In genomic region chr5:116491794-116492420, GRCm38 (mm10) we compare ENCODE assay signal across 15 mouse cellular contexts.
DNase-seq lines count a peak whose midpoint lies in the region; ATAC-seq lines count a peak whose summit lies in the region.
"Had no signal": no experiment of that assay in that cellular context is flagged by ENCODE, and none has a peak within 500 bp of the region (broad histone marks: within the 10 kb centered on the region; RNA-seq: fewer than 3 reads in every experiment).

No protein-coding gene starts in this region.

- no peaks in the 10 kb centered on the region for H3K9me3 ChIP-seq in heart, embryonic 13.5 days
- H3K9me3 ChIP-seq in neural tube, embryonic 14.5 days (ENCODE audit: control insufficient read depth, low read length) = no peaks in the 10 kb centered on the region
- no peaks in the 10 kb centered on the region for H3K9me3 ChIP-seq in neural tube, embryonic 15.5 days (replicated peaks)
- H3K9me3 ChIP-seq: embryonic facial prominence, embryonic 10.5 days had no signal

- 24% methylated on average over 12 of the region's 12 CpGs for WGBS in heart, embryonic 13.5 days
- 65% methylated on average over 12 of the region's 12 CpGs for WGBS in neural tube, embryonic 14.5 days
- 58% methylated on average over 12 of the region's 12 CpGs for WGBS in neural tube, embryonic 15.5 days

- peak overlapping the region; percentile 58 for H3K27ac ChIP-seq in heart, embryonic 13.5 days (replicated peaks)
- no peak overlapping the region for H3K27ac ChIP-seq in neural tube, embryonic 14.5 days (ENCODE audit: low read depth, low read length)
- no peak overlapping the region for H3K27ac ChIP-seq in neural tube, embryonic 15.5 days (replicated peaks)
- H3K27ac ChIP-seq: embryonic facial prominence, embryonic 10.5 days had no signal

- H3K4me1 ChIP-seq in heart, embryonic 13.5 days = peaks cover 34% of the 10 kb centered on the region
- H3K4me1 ChIP-seq in neural tube, embryonic 14.5 days (ENCODE audit: control insufficient read depth, insufficient read depth, low read length) = peaks cover 16% of the 10 kb centered on the region
- peaks cover 55% of the 10 kb centered on the region for H3K4me1 ChIP-seq in neural tube, embryonic 15.5 days

- DNase-seq in heart, postnatal 25 days (ENCODE audit: low spot score) = no peak
- peak; percentile 31 for DNase-seq in heart, postnatal 4 days
- no peak for DNase-seq in cerebellum, adult 9-10 months
- no peak for DNase-seq in lung, postnatal 4 days
- DNase-seq: cerebellum, adult 8-10 months; gastrocnemius, postnatal 14 days; kidney, postnatal 10 days; layer of hippocampus, postnatal 36 days; lung, embryonic 14.5 days; thymus, postnatal 36 days had no signal

- no peak for ATAC-seq in heart, embryonic 13.5 days (ENCODE audit: extremely low read depth, insufficient number of reproducible peaks, low FRiP score, low TSS enrichment)
- ATAC-seq in neural tube, embryonic 14.5 days (ENCODE audit: low read depth) = 0 out of 2 replicates have a peak, but pooled peaks have one; percentile 17
- ATAC-seq in neural tube, embryonic 15.5 days (ENCODE audit: low FRiP score) = no peak
- ATAC-seq: CD4-positive, CD25-positive, alpha-beta regulatory T cell, adult 4 months had no signal

- H3K9ac ChIP-seq in heart, embryonic 13.5 days = no peak overlapping the region; the same call in 1 of the 2 replicates
- H3K9ac ChIP-seq in neural tube, embryonic 14.5 days (replicated peaks; ENCODE audit: low read depth, low read length) = no peak overlapping the region
- no peak overlapping the region for H3K9ac ChIP-seq in neural tube, embryonic 15.5 days (replicated peaks)
- H3K9ac ChIP-seq: lung, embryonic 14.5 days had no signal

- no peaks in the 10 kb centered on the region for H3K36me3 ChIP-seq in heart, embryonic 13.5 days
- H3K36me3 ChIP-seq in neural tube, embryonic 14.5 days (ENCODE audit: control insufficient read depth, insufficient read depth, low read length) = no peaks in the 10 kb centered on the region
- no peaks in the 10 kb centered on the region for H3K36me3 ChIP-seq in neural tube, embryonic 15.5 days
- H3K36me3 ChIP-seq: embryonic facial prominence, embryonic 10.5 days had no signal

- H3K27me3 ChIP-seq in heart, embryonic 13.5 days (replicated peaks) = peaks cover 4% of the 10 kb centered on the region; the same call in 1 of the 2 replicates
- H3K27me3 ChIP-seq in neural tube, embryonic 14.5 days (ENCODE audit: control insufficient read depth, insufficient read depth, low read length) = no peaks in the 10 kb centered on the region
- no peaks in the 10 kb centered on the region for H3K27me3 ChIP-seq in neural tube, embryonic 15.5 days (replicated peaks)

- intact Hi-C loops in heart, postnatal 25 days (cut with DNase I) = no loop called here

- H3K4me2 ChIP-seq in heart, embryonic 13.5 days = peak overlapping the region; percentile 51
- no peak overlapping the region for H3K4me2 ChIP-seq in neural tube, embryonic 14.5 days (ENCODE audit: low read depth, low read length)
- no peak overlapping the region for H3K4me2 ChIP-seq in neural tube, embryonic 15.5 days
- H3K4me2 ChIP-seq: lung, embryonic 14.5 days had no signal

- no peak overlapping the region for H3K4me3 ChIP-seq in heart, embryonic 13.5 days
- H3K4me3 ChIP-seq in neural tube, embryonic 14.5 days (ENCODE audit: low read depth, low read length) = no peak overlapping the region
- no peak overlapping the region for H3K4me3 ChIP-seq in neural tube, embryonic 15.5 days (replicated peaks)
- H3K4me3 ChIP-seq: embryonic facial prominence, embryonic 10.5 days had no signal
